Mouse (Mus musculus) embryonic fibroblast, embryonic 13.5 days (primary cell): ENCODE measurements around the gene Clmp.

Source experiments
- CTCF ChIP-seq: IDR thresholded peaks from 2 replicates; pipeline ENCODE4 v1.5.1; 2011; ENCODE audit warnings: mild to moderate bottlenecking, control low read depth, low read length, moderate library complexity, borderline replicate concordance; ENCODE audit not compliant: insufficient read depth
- POLR2A ChIP-seq: IDR thresholded peaks from 2 replicates; pipeline ENCODE4 v1.6.1; 2011; ENCODE audit warnings: low read depth, mild to moderate bottlenecking, control low read depth, low read length, moderate library complexity

GRCm38 (mm10) chr9:40699194-40699593 is 13.4 kb downstream of the Clmp start:
- TF ChIP-seq CTCF (no peak), POLR2A (no peak)
